Mouse (Mus musculus): ENCODE measurements around the gene Rxylt1.

Rxylt1 gene

DNA sequence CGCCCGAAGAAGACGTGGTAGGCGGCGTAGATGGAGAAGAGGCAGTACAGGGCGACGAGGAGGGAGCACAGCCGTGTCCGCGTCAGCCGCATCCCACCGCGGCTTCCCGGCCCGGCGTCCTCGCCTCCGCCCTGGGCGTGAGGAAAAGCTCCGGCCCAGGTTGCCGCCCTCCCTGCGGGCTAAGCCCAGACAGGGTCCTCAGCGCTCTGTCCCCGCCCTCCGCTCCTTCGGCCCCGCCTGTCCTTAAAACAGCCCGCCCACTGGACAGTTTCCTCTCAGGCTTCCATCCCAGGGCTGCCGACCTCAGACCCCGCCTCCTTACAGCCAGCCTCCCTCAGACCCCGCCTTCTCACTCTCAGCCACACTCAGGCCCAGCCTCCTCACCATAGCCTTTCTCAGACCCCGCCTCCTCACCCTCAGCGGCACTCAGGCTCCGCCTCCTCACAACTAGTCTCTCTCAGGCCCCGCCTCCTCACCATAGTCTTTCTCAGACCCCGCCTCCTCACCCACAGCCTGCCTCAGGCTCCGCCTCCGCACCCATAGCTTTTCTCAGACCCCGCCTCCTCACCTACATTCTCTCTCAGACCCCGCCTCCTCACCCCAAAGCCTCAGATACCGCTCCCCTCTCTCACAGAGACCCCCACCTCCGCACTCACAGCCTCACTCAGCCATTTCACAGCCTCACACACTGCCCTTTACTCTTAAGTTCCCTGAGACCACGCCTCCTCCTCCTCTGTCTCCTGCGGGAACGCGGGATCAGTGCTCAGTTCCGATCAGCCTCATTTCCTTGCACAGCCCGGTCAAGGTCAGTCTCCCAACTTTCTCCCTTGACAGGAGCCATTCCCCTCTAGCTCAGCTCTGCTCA is at the start of gene Rxylt1:
Gene Rxylt1 (minus strand): TSS at position 392 of the 865 bp plus-strand sequence.
- peak; percentile 97 for DNase-seq

DNA sequence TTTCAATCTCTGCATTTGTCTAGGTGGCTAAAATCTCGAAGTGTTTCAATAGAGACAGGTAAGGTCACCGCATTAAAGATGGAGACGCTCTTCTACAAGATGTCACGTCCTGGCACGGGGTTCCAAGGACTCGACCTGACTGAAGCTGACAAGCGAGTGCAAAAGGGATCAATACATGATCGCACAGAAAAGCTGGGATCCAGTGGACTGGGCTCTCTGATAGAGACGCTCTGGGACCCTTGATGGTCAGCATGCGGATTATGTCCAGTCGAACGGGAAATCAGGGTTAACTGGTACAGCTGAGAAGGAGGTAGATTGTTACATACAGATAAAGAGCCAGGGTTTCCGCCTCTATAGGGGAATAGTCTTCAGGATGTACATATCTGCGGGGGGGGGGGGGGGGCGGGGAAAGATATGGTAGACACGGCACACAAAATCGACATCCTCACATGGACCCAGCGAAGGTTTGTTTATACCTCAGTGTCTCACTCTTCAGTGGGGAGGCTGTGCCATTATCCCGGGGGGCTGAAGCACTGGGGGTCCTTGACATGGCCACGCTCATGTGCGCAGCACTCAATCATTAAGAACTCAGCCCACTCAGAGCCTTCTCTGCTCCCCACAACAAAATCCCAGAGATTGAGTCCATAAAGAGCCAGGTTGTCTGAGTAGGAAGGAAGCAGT is 24.3 kb upstream of the Rxylt1 start:
- no peak for DNase-seq

DNA sequence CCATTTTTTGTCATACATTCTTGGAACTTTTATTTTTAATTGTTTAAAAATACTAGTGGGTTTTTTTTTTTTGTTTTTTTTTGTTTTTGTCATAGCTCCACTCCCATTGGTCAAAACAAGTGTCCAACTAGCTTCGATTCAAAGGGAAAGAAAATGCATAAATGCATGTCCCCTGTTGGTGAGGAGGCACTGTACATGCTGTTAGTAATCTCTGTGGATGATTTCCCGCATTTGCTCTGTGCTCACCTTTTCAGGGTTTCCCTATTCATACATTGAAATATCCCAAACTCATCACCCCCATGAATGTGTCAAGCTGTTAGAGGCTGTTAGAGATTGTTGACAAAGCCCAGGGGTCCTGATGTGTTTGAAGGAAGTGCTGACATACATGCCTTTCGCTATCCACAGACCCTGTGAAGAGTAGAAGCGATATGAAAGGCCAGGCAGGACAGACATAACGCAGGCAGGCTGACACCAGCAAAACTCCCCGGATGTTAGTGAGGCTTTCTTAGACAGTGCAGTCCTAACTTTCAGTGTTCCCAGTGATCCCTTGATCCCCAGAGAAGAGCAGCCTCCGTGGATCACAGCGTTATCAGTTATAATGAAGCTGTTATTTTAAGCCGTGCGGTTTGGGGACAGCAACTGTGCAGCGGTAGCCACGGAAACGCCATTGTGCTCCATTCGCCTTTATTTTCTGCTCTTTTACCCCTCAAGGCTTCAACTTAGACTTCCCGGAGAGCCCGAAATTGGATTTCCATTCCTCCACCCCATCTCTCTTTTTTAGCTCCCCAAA is 23.5 kb upstream of the Rxylt1 start:
- DNase-seq: no peak

DNA sequence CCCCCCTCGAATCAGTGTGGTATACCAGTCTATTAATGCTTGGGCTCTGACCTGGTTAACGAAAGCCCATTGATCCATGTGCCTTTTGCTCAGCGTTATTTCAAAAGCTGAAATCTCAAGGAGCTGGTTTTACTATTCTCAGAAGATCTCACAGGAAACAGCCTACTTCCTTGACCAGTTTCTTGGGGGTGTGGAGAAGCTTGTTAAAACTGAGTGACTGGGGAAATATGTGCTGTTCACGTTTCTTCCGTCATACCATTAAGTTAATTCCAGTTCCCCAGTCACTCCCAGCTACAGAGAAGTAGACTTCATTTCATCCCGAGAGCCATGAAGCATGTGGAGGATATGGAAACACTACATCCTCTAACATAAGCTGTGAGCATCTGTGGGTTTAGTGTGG is 22.3 kb upstream of the Rxylt1 start:
- DNase-seq: no peak

DNA sequence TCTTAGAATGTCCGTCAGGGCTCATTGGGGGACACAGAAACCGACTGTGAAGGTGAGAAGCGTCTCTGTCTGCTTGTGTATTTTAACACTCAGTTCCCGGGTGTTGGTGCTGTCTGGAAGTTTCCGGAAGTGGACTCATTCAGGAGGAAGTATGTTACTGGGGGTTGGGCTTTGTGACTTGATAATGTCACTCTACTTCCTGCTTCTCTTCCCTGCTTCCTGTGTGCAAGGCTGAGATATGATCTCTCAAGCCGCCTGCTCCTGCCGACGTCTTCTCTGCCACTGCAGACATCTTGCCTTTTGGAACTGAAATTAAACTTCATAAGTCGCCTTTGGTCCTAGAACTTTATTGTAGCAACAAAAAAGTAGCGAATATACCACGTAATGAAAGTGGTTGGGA is 19.5 kb upstream of the Rxylt1 start:
- no peak for DNase-seq

DNA sequence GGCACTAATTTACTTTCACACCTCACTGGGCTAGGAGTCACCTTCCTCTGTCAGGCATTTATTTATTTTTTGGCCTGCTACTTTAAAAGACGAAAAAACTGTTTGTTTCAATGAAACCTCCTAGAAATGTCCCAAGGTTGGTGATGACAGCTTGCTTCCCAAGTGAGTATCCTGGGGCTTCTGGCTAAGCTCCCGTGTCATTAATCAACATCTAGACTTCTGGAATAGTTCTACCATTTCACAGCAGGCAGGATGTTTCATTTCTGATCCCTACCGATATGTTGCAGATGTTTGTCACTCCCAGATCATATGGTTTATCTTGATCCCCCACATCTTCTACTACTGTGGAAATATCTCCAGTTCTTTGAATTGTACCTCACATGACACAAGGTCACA is 9.5 kb upstream of the Rxylt1 start:
- no peak for DNase-seq

DNA sequence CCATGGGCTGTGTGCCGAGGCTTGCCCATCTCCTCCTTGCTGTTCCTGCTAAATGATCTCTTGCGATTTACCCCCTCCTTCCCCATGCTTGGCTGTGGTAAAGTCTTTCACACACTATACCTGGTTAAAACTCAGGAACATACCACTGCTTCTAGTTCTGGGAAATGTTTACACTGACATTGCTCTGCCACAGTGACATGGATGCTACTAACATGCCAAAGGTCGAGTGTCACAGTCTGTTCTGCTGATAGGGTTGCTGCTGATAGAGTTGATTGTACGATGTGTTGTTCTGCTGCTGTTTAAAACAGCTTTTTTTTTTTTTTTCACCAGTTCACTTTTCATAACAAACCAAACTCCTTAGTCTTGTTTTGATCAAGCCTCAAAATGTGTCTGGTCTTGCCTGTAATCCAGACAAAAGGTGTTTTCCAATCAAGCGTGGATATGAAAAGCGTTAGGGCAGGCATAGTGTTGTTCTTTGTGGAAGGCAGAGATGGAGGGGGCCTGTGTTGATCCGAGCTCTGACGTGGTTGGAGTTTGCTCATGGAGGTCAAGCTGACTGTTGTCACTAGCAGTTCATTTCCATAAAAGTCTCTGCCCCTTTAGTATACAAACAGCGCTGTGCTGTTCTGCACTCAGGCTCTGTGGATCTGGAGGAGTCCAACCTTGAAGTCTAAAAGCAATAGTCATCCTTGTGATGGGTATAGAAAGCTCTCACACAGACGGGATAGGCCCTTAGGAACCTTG is 8.9 kb upstream of the Rxylt1 start:
- DNase-seq: no peak

DNA sequence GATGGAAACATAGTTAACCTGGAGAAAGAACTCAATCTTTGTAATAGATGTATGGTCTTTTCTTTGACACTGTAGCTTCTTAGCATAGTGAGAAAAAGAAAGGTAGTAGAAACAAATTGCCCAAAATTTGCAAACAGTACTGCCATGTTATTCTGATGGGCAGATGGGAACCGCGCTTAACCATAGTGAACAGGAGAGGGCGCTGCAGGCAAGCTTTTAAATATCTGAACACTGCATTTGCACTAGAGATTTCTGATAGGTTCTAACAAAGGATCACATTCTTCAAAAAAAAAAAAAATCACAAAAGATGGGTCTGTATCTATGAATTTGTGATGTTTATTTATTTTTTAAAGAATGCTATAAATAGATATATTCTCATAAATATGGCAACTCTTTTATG is 8.2 kb upstream of the Rxylt1 start:
- peak; percentile 59 for DNase-seq

DNA sequence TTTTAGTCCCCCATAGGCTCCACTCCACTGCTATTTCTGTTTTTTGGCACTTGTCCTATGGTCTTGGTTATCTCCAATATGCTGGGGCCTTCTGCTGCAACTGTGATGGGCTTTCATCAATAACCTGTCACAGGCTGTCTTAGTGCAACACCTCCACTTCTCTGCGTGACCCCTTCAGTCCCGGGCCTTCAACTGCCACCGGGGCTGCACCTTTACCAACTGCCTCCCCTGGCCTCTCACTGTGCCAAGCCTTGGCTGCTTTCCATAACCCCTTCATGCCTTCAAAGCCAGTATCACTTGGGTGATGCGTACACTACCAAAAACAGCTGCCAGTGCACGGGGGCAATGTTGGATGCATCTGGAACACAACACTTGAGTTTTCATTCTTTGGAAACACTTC is 5.5 kb upstream of the Rxylt1 start:
- no peak for DNase-seq

DNA sequence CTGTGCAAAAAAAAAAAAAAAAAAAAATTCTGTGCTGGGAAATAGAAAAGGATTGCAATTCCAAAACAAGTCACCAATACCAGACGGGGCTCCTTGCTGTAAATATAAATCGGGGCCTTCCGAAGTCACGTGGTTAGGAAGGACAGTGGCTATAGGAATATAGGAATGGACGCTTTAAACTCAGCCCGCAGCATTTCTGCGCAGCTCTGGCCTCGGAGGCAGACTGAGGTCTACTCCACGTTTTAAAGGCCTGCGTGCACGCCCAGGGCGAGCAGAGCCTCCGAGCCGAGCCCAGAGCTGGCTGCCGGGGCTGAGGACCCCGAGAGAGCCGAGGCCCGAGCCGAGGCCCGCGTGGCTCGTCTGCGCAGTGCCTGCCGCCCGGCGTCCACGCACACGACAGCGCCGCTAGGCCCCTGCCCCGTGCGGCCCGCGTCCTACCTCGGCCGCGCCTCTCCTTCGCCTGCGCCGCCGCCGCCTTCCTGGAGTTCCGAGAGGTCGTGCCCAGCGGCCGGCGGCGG is 650 bp downstream of the Rxylt1 start:
- no peak for DNase-seq

DNA sequence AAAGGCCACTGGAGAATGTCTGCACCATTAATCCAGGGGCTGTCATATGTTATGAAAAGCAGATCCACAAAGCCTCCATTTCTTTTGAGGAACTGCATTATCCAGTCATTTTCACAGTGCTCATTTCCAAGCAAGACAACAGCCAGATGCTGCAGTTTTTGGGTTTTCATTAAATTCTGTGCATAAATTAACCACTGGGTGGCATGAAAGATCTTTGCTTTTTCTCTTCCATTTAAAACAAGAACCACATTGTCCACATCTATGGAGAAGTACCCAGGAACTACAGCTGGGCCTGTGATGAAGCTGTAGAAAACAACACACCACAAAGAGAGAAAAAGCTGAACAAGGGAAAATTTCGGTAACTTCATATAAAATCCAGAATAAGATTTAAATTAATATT is 6.7 kb downstream of the Rxylt1 start:
- DNase-seq: no peak

DNA sequence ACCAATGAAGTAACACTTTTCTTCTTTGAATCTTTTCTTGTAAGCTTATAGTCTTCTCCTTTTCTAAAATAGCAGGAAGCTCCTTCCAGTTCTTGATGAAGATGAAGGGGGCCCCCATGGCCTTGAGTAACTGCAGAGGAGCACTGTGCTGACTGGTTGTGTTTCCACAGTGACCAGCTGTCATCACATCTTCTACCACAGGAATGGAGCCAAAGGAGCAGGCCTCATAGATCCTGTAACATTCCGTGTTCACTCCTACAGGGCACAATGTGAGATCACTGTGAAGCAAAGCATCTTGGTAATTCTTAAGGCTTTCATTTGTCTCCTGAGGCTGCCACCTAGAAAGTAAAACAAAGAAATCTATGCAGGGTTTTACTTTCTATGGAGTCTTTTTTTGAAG is 15.8 kb downstream of the Rxylt1 start:
- DNase-seq: no peak

DNA sequence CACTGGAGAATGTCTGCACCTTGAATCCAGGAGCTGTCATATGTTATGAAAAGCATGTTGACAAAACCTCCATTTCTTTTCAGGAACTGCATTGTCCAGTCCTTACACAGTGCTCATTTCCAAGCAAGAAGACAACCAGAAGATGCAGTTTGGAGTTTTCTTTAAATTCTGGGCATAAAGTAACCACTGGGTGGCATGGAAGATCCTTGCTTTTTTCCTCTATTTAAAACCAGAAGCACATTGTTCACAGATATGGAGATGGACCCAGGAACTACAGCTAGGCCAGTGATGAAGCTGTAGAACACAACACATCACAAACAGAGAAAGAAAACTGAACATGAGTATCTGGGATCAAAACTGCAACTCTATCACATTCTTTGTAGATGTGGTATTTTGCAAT is 28.0 kb downstream of the Rxylt1 start:
- no peak for DNase-seq

DNA sequence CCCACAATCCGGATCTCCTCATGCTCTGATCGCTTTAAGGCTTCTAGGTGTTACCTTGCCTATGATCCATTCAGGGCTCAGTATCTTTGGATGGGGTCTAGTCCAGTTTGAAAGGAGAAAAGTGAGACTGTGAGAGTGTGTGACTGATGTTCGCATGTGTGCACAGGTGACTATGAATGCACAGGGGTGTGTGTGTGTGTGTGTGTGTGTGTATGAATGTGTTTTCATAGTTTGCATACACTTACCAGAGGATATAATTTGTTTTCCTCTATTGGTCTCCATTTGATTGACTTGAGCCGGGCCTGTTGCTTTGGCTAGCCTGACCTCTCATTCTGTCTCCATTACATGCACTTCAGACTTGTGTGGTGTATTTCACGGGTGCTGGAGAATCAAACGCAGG is 41.3 kb downstream of the Rxylt1 start:
- DNase-seq: no peak

DNA sequence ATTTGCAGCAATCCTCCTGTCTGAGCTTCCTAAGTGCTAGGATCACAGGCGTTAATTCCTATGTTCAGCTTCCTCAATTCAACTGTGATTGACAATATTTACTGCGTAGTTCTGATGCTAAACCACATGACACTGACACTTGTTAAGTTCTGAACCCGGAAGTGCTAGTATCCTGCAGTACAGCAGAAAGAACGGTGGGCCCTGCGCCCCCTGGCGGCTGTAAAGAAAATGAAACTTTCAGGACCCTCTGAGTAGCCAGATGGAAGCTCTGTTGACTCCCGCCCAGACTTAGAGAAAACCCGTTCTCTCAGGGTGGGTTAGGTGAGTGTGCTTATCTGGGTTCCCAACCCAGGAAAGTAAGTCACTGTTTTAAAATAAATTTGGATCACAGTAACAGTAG is 42.6 kb downstream of the Rxylt1 start:
- DNase-seq: peak; percentile 38

DNA sequence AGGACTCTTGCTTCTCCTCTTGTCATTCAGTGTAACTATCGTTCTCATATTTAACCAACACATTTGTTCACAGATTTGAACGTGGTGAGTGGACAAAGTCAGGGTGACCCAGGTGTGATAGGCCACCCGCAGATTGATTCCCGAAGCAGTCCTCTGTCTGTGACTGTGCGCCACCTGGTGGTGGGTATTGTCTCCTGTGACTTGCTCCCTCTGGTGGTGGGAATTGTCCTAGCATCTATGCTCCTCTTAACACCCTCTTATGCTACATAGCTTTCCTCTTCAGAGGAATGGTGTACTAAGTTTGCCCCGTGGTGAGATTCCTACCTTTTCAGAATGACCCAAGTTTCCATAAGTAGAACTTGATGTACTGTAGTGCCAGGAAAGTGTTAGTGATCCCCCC is 45.3 kb downstream of the Rxylt1 start:
- peak; percentile 92 for DNase-seq

DNA sequence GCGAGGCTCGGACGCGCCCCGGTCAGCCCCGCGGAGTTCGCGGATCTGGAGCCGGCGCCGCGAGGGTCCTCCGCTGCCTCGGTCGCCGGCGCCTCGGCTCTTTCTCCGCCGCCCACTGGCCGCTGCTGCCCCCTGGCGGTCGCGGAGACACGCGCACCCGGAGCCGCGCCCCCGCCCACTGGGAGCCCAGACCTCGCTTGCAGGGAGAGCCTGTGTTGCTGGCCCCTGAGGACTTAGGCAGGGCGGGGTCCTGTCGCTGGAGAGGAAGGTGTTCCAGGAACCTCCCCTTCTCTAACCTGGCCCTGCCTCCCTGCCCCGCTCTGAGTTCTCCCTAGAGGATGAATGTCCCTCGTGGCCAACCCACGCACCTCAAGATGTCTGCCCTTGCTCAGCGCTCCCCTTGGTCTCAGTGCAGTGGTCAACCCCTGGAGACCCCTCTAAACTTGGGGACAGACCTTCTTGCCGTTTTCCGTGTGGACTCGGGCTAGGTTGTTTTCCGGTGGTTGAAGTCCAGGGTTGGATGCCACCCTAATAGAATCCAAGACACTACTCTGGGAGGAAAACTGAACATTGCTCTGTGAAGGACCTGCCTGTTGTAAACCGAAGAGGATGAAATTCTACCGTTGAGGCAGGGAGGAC is 49.3 kb downstream of the Rxylt1 start:
- DNase-seq: peak; percentile 82

DNA sequence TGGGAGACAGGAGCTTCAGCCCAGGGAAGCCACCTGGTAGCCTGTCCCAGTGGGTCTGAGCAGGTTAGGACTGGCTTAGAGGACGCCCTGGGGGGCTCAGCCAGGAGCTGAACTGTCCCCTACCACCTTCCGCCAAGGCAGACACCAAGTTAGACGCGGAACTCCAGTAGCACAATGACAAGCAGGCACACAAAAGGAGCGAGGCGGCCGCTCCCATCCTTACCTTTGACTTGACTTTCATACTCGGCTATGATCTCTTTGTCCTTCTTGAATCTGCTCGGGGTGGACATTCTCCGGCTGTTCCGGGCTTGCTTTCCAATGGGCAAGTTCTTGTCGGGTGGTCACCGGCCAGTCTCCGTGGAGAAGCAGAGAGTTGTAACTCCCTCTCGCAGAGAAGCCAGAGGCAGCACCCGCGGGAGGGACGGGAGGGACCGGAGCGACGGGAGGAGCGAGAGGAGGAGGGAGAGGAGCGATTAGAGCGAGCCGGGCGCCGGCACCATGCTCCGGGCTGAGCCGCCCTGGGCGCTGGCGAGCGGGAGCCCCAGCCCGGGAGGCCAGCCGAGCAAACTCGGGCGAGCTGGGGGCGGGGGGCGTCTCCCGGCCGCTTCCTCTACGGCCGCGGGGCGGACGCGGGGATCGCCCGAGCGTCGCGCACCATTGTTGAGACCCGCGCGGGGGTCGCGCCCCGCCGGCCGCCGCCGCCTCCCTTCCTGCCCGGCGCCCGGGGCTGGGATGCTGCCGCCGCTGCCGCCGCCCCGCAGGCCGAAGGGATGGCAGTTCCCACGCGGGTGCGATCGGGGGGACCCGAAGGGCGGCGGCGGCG is 50.1 kb downstream of the Rxylt1 start, which contains the start of gene Srgap1:
Gene Srgap1 (minus strand): TSS at position 412 of the 823 bp plus-strand sequence.
- peak; percentile 54 for DNase-seq

DNA sequence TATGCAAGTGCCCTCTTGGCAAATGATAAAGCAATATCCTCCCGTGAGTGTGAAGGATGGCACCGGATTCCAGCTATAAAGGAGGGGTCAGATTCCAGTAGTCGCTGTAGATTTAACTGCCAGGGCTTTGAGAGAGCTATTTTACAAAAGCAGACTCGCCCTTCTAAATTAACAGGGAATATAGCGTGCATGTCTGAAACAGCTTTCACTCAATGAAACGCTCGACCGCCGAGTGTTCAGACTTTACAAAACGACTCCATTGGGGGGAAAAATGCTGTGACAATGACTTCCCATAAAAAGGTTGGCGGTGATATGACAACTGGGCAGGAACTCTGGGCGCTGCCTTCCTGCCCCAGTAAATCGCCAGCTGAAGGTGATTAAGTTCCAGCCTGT is 50.7 kb downstream of the Rxylt1 start:
- DNase-seq: no peak

DNA sequence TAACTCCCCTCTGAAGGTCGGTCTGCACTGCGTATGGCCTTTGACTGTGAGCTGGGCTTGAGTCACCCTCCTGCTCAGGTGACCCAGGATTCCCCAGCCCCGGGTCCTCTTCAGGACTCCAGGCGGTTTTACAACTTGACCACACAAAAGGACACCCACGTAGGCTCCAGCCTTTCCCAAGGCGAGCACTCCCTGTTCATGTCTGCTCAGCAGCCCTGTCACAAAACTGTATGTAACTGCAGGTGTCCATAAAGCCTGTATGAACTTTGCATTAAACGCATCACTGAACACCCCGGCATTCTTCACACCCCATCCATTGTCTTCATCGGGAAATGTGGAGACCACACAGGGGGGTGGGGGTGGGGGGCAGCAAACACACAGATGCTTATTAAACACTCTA is 51.2 kb downstream of the Rxylt1 start:
- DNase-seq: no peak

DNA sequence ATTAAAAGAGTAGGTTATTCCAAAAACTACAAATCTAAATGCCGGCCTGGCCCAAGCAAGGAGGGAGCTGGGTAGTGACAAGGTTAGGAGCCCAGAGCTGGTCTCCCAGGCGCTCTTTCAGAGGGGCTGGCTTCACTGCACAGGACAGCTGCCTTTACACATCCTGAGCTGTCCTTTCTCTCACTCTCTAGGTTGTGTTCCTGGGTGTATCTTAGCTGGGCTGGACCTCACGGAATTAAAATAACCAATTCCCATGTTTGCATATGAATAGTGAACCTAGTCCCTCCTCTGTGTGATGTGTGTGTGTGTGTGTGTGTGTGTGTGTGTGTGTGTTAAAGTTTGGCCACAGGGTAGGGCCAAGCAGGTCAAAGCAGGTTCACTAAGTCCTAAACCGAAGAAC is 52.2 kb downstream of the Rxylt1 start:
- DNase-seq: no peak

Data from kidney, adult 18-20 months (tissue).